Mouse (Mus musculus) 3134 (cell line): ENCODE measurements around the gene Zfp239.
"Not testable (repeated sequence)": the region's sequence is repeated elsewhere in the genome, so short reads cannot be mapped to it uniquely, and the experiment has no call there.

ENCODE experiments used
- DNase-seq: peaks from one replicate; pipeline ENCODE4 v3.0.0-alpha.2; 2011; ENCODE audit warnings: low spot score; ENCODE audit not compliant: insufficient read length; ENCODE audit errors: extremely low read depth

Gene Zfp239

GRCm38 (mm10) chr6:117861848-117862247 lies at the start of gene Zfp239:
Gene Zfp239 (plus strand): TSS chr6:117862100.
- peak; percentile 42 for DNase-seq

- no peak for DNase-seq
Observed at GRCm38 (mm10) chr6:117814681-117815080, 47.2 kb upstream of the Zfp239 start.

GRCm38 (mm10) chr6:117817108-117817541 lies 44.8 kb upstream of the Zfp239 start:
- DNase-seq, result no peak

GRCm38 (mm10) chr6:117820327-117820726 lies 41.6 kb upstream of the Zfp239 start:
- no peak for DNase-seq

- DNase-seq, result no peak
Observed at GRCm38 (mm10) chr6:117825369-117825768, 36.5 kb upstream of the Zfp239 start.

GRCm38 (mm10) chr6:117828273-117828672 lies 33.6 kb upstream of the Zfp239 start:
- peak; percentile 37 for DNase-seq

- DNase-seq, result peak; percentile 94
Observed at GRCm38 (mm10) chr6:117840686-117841510, 21.0 kb upstream of the Zfp239 start, which contains the start of gene Zfp637. Gene Zfp637 (plus strand): TSS chr6:117841180.

GRCm38 (mm10) chr6:117841511-117841955 lies 20.4 kb upstream of the Zfp239 start:
- no peak for DNase-seq

GRCm38 (mm10) chr6:117844597-117844996 lies 17.3 kb upstream of the Zfp239 start:
- no peak for DNase-seq

- DNase-seq, result not testable (repeated sequence)
Observed at GRCm38 (mm10) chr6:117846671-117847070, 15.2 kb upstream of the Zfp239 start.

- DNase-seq, result no peak
Observed at GRCm38 (mm10) chr6:117847772-117848171, 14.1 kb upstream of the Zfp239 start.

- no peak for DNase-seq
Observed at GRCm38 (mm10) chr6:117848577-117848976, 13.3 kb upstream of the Zfp239 start.

GRCm38 (mm10) chr6:117851747-117852146 lies 10.2 kb upstream of the Zfp239 start:
- DNase-seq, result no peak

- no peak for DNase-seq
Observed at GRCm38 (mm10) chr6:117857990-117858389, 3.9 kb upstream of the Zfp239 start.

- DNase-seq, result no peak
Observed at GRCm38 (mm10) chr6:117862465-117862864, 565 bp downstream of the Zfp239 start.

- DNase-seq, result peak; percentile 67
Observed at GRCm38 (mm10) chr6:117862899-117863620, 1.2 kb downstream of the Zfp239 start.

GRCm38 (mm10) chr6:117863751-117864150 lies 1.9 kb downstream of the Zfp239 start:
- no peak for DNase-seq

GRCm38 (mm10) chr6:117868187-117868586 lies 6.3 kb downstream of the Zfp239 start:
- DNase-seq, result no peak

- no peak for DNase-seq
Observed at GRCm38 (mm10) chr6:117871034-117871433, 9.1 kb downstream of the Zfp239 start.

- DNase-seq, result not testable (repeated sequence)
Observed at GRCm38 (mm10) chr6:117873450-117873849, 11.6 kb downstream of the Zfp239 start.

- no peak for DNase-seq
Observed at GRCm38 (mm10) chr6:117874621-117875281, 12.9 kb downstream of the Zfp239 start.
